Mouse (Mus musculus): ENCODE measurements around the gene Map2k3.
"Not testable (repeated sequence)": the region's sequence is repeated elsewhere in the genome, so short reads cannot be mapped to it uniquely, and the experiment has no call there.

Gene Map2k3

GRCm38 (mm10) chr11:60931869-60932481 lies at the start of gene Map2k3:
TSS of gene Map2k3 (plus strand) at chr11:60932033.
- peak; percentile 97 for DNase-seq (ENCODE audit: low read depth, low spot score)

GRCm38 (mm10) chr11:60882386-60882785 lies 49.4 kb upstream of the Map2k3 start:
- DNase-seq (ENCODE audit: low read depth, low spot score), result peak; percentile 44

GRCm38 (mm10) chr11:60886986-60887385 lies 44.8 kb upstream of the Map2k3 start:
- not testable (repeated sequence) for DNase-seq (ENCODE audit: low read depth, low spot score)

- DNase-seq (ENCODE audit: low read depth, low spot score), result no peak
These were observed 42.0 kb upstream of the Map2k3 start for GRCm38 (mm10) chr11:60889861-60890260.

- no peak for DNase-seq (ENCODE audit: low read depth, low spot score)
These were observed 41.5 kb upstream of the Map2k3 start for GRCm38 (mm10) chr11:60890286-60890685.

- DNase-seq (ENCODE audit: low read depth, low spot score), result no peak
These were observed 41.1 kb upstream of the Map2k3 start for GRCm38 (mm10) chr11:60890744-60891143.

- DNase-seq (ENCODE audit: low read depth, low spot score), result no peak
These were observed 35.9 kb upstream of the Map2k3 start for GRCm38 (mm10) chr11:60895915-60896314.

GRCm38 (mm10) chr11:60902001-60902400 lies 29.8 kb upstream of the Map2k3 start:
- DNase-seq (ENCODE audit: low read depth, low spot score), result peak; percentile 25

GRCm38 (mm10) chr11:60902486-60902885 lies 29.3 kb upstream of the Map2k3 start:
- DNase-seq (ENCODE audit: low read depth, low spot score), result no peak

- no peak for DNase-seq (ENCODE audit: low read depth, low spot score)
These were observed 28.2 kb upstream of the Map2k3 start for GRCm38 (mm10) chr11:60903661-60904061.

- DNase-seq (ENCODE audit: low read depth, low spot score), result no peak
These were observed 26.3 kb upstream of the Map2k3 start for GRCm38 (mm10) chr11:60905407-60906120.

GRCm38 (mm10) chr11:60906449-60906848 lies 25.4 kb upstream of the Map2k3 start:
- no peak for DNase-seq (ENCODE audit: low read depth, low spot score)

- peak; percentile 36 for DNase-seq (ENCODE audit: low read depth, low spot score)
These were observed 23.8 kb upstream of the Map2k3 start for GRCm38 (mm10) chr11:60908073-60908472.

- DNase-seq (ENCODE audit: low read depth, low spot score), result no peak
These were observed 22.2 kb upstream of the Map2k3 start for GRCm38 (mm10) chr11:60909626-60910025.

- no peak for DNase-seq (ENCODE audit: low read depth, low spot score)
These were observed 19.3 kb upstream of the Map2k3 start for GRCm38 (mm10) chr11:60912525-60912973.

- peak; percentile 89 for DNase-seq (ENCODE audit: low read depth, low spot score)
These were observed 18.3 kb upstream of the Map2k3 start for GRCm38 (mm10) chr11:60913301-60914196.

- peak; percentile 51 for DNase-seq (ENCODE audit: low read depth, low spot score)
These were observed 17.3 kb upstream of the Map2k3 start, which contains the start of gene Natd1 for GRCm38 (mm10) chr11:60914491-60914890. TSS of gene Natd1 (minus strand) at chr11:60914750.

GRCm38 (mm10) chr11:60915201-60915600 lies 16.6 kb upstream of the Map2k3 start:
- peak; percentile 87 for DNase-seq (ENCODE audit: low read depth, low spot score)

GRCm38 (mm10) chr11:60920021-60920420 lies 11.8 kb upstream of the Map2k3 start:
- no peak for DNase-seq (ENCODE audit: low read depth, low spot score)

- no peak for DNase-seq (ENCODE audit: low read depth, low spot score)
These were observed 9.6 kb upstream of the Map2k3 start for GRCm38 (mm10) chr11:60922195-60922594.

- DNase-seq (ENCODE audit: low read depth, low spot score), result no peak
These were observed 8.9 kb upstream of the Map2k3 start for GRCm38 (mm10) chr11:60922964-60923363.

GRCm38 (mm10) chr11:60924498-60924897 lies 7.3 kb upstream of the Map2k3 start:
- DNase-seq (ENCODE audit: low read depth, low spot score), result no peak

Data from 3T3-L1 (cell line).